Mouse (Mus musculus) hindbrain, embryonic 16.5 days (tissue): Measurements from ENCODE around the gene Dgkg. TPM values are rescaled to one million over a fixed set of nuclear protein-coding genes. Genes with fewer than 3 reads are reported as not detected.

Experiments used
- ATAC-seq: fragments of 200-750 bp; cut with Nextera tagmentation; 2 replicates; pipeline ENCODE4 v1.8.0; 2017; ENCODE audit warnings: moderate TSS enrichment, moderate library complexity
- H3K27ac ChIP-seq: fragments of 300-500 bp; sonication (generic); 2 replicates; pipeline ENCODE4 v1.5.1; 2014; ENCODE audit warnings: low read depth, mild to moderate bottlenecking, control low read depth, low read length, moderate library complexity
- H3K27me3 ChIP-seq: fragments of 300-500 bp; sonication (generic); replicated peaks from 2 replicates; pipeline ENCODE4 v1.6.1; 2014; ENCODE audit warnings: low read length; ENCODE audit not compliant: control insufficient read depth, insufficient read depth
- H3K36me3 ChIP-seq: fragments of 300-500 bp; sonication (generic); 2 replicates; pipeline ENCODE4 v1.6.1; 2014; ENCODE audit warnings: mild to moderate bottlenecking, low read length, moderate library complexity, mixed read lengths; ENCODE audit not compliant: control insufficient read depth, insufficient read depth
- H3K4me1 ChIP-seq: fragments of 300-500 bp; sonication (generic); 2 replicates; pipeline ENCODE4 v1.6.1; 2014; ENCODE audit warnings: low read depth, low read length; ENCODE audit not compliant: control insufficient read depth, insufficient read depth
- H3K4me2 ChIP-seq: fragments of 300-500 bp; sonication (generic); 2 replicates; pipeline ENCODE4 v1.6.1; 2014; ENCODE audit warnings: mild to moderate bottlenecking, low read length, control low read depth, moderate library complexity
- H3K4me3 ChIP-seq: fragments of 300-500 bp; sonication (generic); 2 replicates; pipeline ENCODE4 v1.5.1; 2014; ENCODE audit warnings: mild to moderate bottlenecking, low read length, control low read depth, moderate library complexity
- H3K9ac ChIP-seq: fragments of 300-500 bp; sonication (generic); 2 replicates; pipeline ENCODE4 v1.6.1; 2014; ENCODE audit warnings: low read depth, mild to moderate bottlenecking, control low read depth, low read length, moderate library complexity
- H3K9me3 ChIP-seq: fragments of 300-500 bp; sonication (generic); 2 replicates; pipeline ENCODE4 v1.6.1; 2014; ENCODE audit warnings: mild to moderate bottlenecking, low read length, moderate library complexity; ENCODE audit not compliant: control insufficient read depth
- WGBS: fragments of 180-500 bp; shearing (Covaris S2); extraction: QIAGEN DNeasy Blood & Tissue Kit; methylation state at CpG from one replicate; pipeline ENCODE4 v1.1.7; 2014; 5-methylcytosine and 5-hydroxymethylcytosine counted together
- polyA plus RNA-seq: library from polyadenylated mRNA; unstranded; fragments of >200 nt; fragmentation: Nextera tagmentation; extraction: Ambion mirVana; gene quantifications from 2 replicates; pipeline ENCODE4 v1.2.1, GENCODE M21; 2015

The Dgkg gene
- polyA plus RNA-seq, 1 experiment from 2014 or later: 6.9 TPM

- no peaks in the 10 kb centered on the region for H3K36me3 ChIP-seq
- no peaks in the 10 kb centered on the region for H3K27me3 ChIP-seq
- WGBS: 9% methylated on average over 26 of the region's 26 CpGs
- peak; percentile 88 for ATAC-seq
- H3K9me3 ChIP-seq: no peaks in the 10 kb centered on the region
- H3K4me2 ChIP-seq: peak overlapping the region; percentile 78
- peaks cover 18% of the 10 kb centered on the region for H3K4me1 ChIP-seq
- peak overlapping the region; percentile 45 for H3K4me3 ChIP-seq
- H3K27ac ChIP-seq: peak overlapping the region; percentile 73
- H3K9ac ChIP-seq: peak overlapping the region; percentile 69
These were observed 108.6 kb downstream of the Dgkg start for GRCm38 (mm10) chr16:22548167-22549080.

GRCm38 (mm10) chr16:22547741-22548140, 109.3 kb downstream of the Dgkg start:
- no peak overlapping the region for H3K9ac ChIP-seq
- H3K4me2 ChIP-seq: peak overlapping the region; percentile 78
- peaks cover 18% of the 10 kb centered on the region for H3K4me1 ChIP-seq
- no peak overlapping the region for H3K27ac ChIP-seq
- 64% methylated on average over 10 of the region's 10 CpGs for WGBS
- peak overlapping the region; percentile 45; the same call in 1 of the 2 replicates for H3K4me3 ChIP-seq
- H3K9me3 ChIP-seq: no peaks in the 10 kb centered on the region
- H3K27me3 ChIP-seq: no peaks in the 10 kb centered on the region
- ATAC-seq: no peak; the same call in 1 of the 2 replicates
- H3K36me3 ChIP-seq: no peaks in the 10 kb centered on the region

- no peak for ATAC-seq
- 70% methylated on average over 8 of the region's 8 CpGs for WGBS
- Histone ChIP-seq H3K4me2 (no peak overlapping the region), H3K4me3 (no peak overlapping the region), H3K36me3 (no peaks in the 10 kb centered on the region), H3K4me1 (peaks cover 16% of the 10 kb centered on the region), H3K9me3 (no peaks in the 10 kb centered on the region), H3K27me3 (no peaks in the 10 kb centered on the region), H3K27ac (peak overlapping the region; percentile 61), H3K9ac (no peak overlapping the region)
These were observed 111.2 kb downstream of the Dgkg start for GRCm38 (mm10) chr16:22545799-22546198.

GRCm38 (mm10) chr16:22545016-22545561, 111.9 kb downstream of the Dgkg start:
- Histone ChIP-seq H3K4me2 (no peak overlapping the region), H3K36me3 (no peaks in the 10 kb centered on the region), H3K27me3 (no peaks in the 10 kb centered on the region), H3K9me3 (no peaks in the 10 kb centered on the region), H3K4me1 (peaks cover 16% of the 10 kb centered on the region), H3K27ac (peak overlapping the region; percentile 61; the same call in 1 of the 2 replicates), H3K4me3 (no peak overlapping the region), H3K9ac (no peak overlapping the region)
- peak; percentile 72 for ATAC-seq
- WGBS: 36% methylated on average over 3 of the region's 3 CpGs

GRCm38 (mm10) chr16:22542691-22543141, 114.3 kb downstream of the Dgkg start:
- ATAC-seq: no peak
- no peak overlapping the region for H3K4me3 ChIP-seq
- H3K27me3 ChIP-seq: no peaks in the 10 kb centered on the region
- 77% methylated on average over 6 of the region's 6 CpGs for WGBS
- H3K9me3 ChIP-seq: no peaks in the 10 kb centered on the region
- H3K36me3 ChIP-seq: no peaks in the 10 kb centered on the region
- no peak overlapping the region for H3K27ac ChIP-seq
- peaks cover 9% of the 10 kb centered on the region for H3K4me1 ChIP-seq
- H3K4me2 ChIP-seq: no peak overlapping the region
- no peak overlapping the region for H3K9ac ChIP-seq

GRCm38 (mm10) chr16:22539275-22539674, 117.7 kb downstream of the Dgkg start:
- H3K36me3 ChIP-seq: no peaks in the 10 kb centered on the region
- H3K4me2 ChIP-seq: no peak overlapping the region
- no peak overlapping the region for H3K27ac ChIP-seq
- WGBS: 82% methylated on average over 6 of the region's 6 CpGs
- H3K27me3 ChIP-seq: no peaks in the 10 kb centered on the region
- no peak overlapping the region for H3K4me3 ChIP-seq
- no peaks in the 10 kb centered on the region for H3K9me3 ChIP-seq
- H3K9ac ChIP-seq: no peak overlapping the region
- H3K4me1 ChIP-seq: no peaks in the 10 kb centered on the region
- ATAC-seq: no peak

- Histone ChIP-seq H3K27me3 (no peaks in the 10 kb centered on the region), H3K9ac (no peak overlapping the region), H3K9me3 (no peaks in the 10 kb centered on the region), H3K4me3 (no peak overlapping the region), H3K36me3 (no peaks in the 10 kb centered on the region), H3K27ac (no peak overlapping the region), H3K4me1 (no peaks in the 10 kb centered on the region), H3K4me2 (no peak overlapping the region)
- no peak for ATAC-seq
- WGBS: 83% methylated on average over 8 of the region's 8 CpGs
These were observed 120.3 kb downstream of the Dgkg start for GRCm38 (mm10) chr16:22536581-22537160.

GRCm38 (mm10) chr16:22533087-22533486, 123.9 kb downstream of the Dgkg start:
- no peak overlapping the region for H3K9ac ChIP-seq
- H3K36me3 ChIP-seq: no peaks in the 10 kb centered on the region
- no peak overlapping the region for H3K4me2 ChIP-seq
- H3K9me3 ChIP-seq: no peaks in the 10 kb centered on the region
- no peaks in the 10 kb centered on the region for H3K4me1 ChIP-seq
- H3K27me3 ChIP-seq: no peaks in the 10 kb centered on the region
- H3K27ac ChIP-seq: no peak overlapping the region
- ATAC-seq: no peak
- H3K4me3 ChIP-seq: no peak overlapping the region
- 90% methylated on average over 3 of the region's 3 CpGs for WGBS

GRCm38 (mm10) chr16:22531834-22532233, 125.2 kb downstream of the Dgkg start:
- H3K27me3 ChIP-seq: no peaks in the 10 kb centered on the region
- no peaks in the 10 kb centered on the region for H3K4me1 ChIP-seq
- no peaks in the 10 kb centered on the region for H3K36me3 ChIP-seq
- H3K9me3 ChIP-seq: no peaks in the 10 kb centered on the region
- WGBS: 85% methylated on average over 6 of the region's 6 CpGs
- no peak overlapping the region for H3K4me2 ChIP-seq
- H3K9ac ChIP-seq: no peak overlapping the region
- ATAC-seq: no peak
- no peak overlapping the region for H3K27ac ChIP-seq
- H3K4me3 ChIP-seq: no peak overlapping the region
